Mouse (Mus musculus) heart, embryonic 16.5 days (tissue): ENCODE measurements at regions not wholly inside any gene's neighbourhood (a gene's known extent, or its start where the extent isn't known, plus 50 kb on each side); places are given as distances from the start of the nearest gene placed in this dataset.

Experiments
- ATAC-seq: fragments of 200-750 bp; cut with Nextera tagmentation; replicated peaks from 2 replicates; pipeline ENCODE4 v1.8.0; 2017; ENCODE audit warnings: moderate number of reproducible peaks; ENCODE audit not compliant: insufficient read depth, low FRiP score; ENCODE audit errors: extremely low read depth
- H3K27ac ChIP-seq: fragments of 300-500 bp; sonication (generic); 2 replicates; pipeline ENCODE4 v1.5.1; 2014; ENCODE audit warnings: mild to moderate bottlenecking, low read length, control low read depth, moderate library complexity
- H3K27me3 ChIP-seq: fragments of 300-500 bp; sonication (generic); 2 replicates; pipeline ENCODE4 v1.6.1; 2014; ENCODE audit warnings: low read length, mixed read lengths; ENCODE audit not compliant: control insufficient read depth, insufficient read depth
- H3K36me3 ChIP-seq: fragments of 300-500 bp; sonication (generic); 2 replicates; pipeline ENCODE4 v1.6.1; 2014; ENCODE audit not compliant: control insufficient read depth, insufficient read depth
- H3K4me1 ChIP-seq: fragments of 300-500 bp; sonication (generic); 2 replicates; pipeline ENCODE4 v1.6.1; 2014; ENCODE audit warnings: low read length, mixed read lengths; ENCODE audit not compliant: control insufficient read depth, insufficient read depth
- H3K4me2 ChIP-seq: fragments of 300-500 bp; sonication (generic); 2 replicates; pipeline ENCODE4 v1.6.1; 2014; ENCODE audit warnings: low read depth, mild to moderate bottlenecking, control low read depth, low read length
- H3K4me3 ChIP-seq: fragments of 300-500 bp; sonication (generic); 2 replicates; pipeline ENCODE4 v1.5.1; 2014; ENCODE audit warnings: mild to moderate bottlenecking, control low read depth, low read length
- H3K9ac ChIP-seq: fragments of 300-500 bp; sonication (generic); 2 replicates; pipeline ENCODE4 v1.6.1; 2014; ENCODE audit warnings: low read length, control low read depth
- H3K9me3 ChIP-seq: fragments of 300-500 bp; sonication (generic); replicated peaks from 2 replicates; pipeline ENCODE4 v1.6.1; 2016; ENCODE audit warnings: low read length; ENCODE audit not compliant: control insufficient read depth
- WGBS: fragments of 180-500 bp; shearing (Covaris S2); extraction: QIAGEN DNeasy Blood & Tissue Kit; methylation state at CpG from one replicate; pipeline ENCODE4 v1.1.7; 2014; 5-methylcytosine and 5-hydroxymethylcytosine counted together

GRCm38 (mm10) chr10:118753061-118753775, 116.8 kb downstream of the Dyrk2 start:
- no peak overlapping the region for H3K27ac ChIP-seq

GRCm38 (mm10) chr10:118754791-118755190, 115.2 kb downstream of the Dyrk2 start:
- Histone ChIP-seq H3K9me3 (no peaks in the 10 kb centered on the region), H3K27ac (no peak overlapping the region), H3K4me2 (no peak overlapping the region), H3K4me1 (no peaks in the 10 kb centered on the region), H3K9ac (no peak overlapping the region), H3K36me3 (no peaks in the 10 kb centered on the region), H3K27me3 (no peaks in the 10 kb centered on the region), H3K4me3 (no peak overlapping the region)
- ATAC-seq = no peak
- WGBS = 93% methylated on average over 13 of the region's 13 CpGs

More at GRCm38 (mm10) chr10:118753061-118753775, 116.8 kb downstream of the Dyrk2 start:
- Histone ChIP-seq H3K27me3 (no peaks in the 10 kb centered on the region), H3K4me2 (no peak overlapping the region), H3K9me3 (no peaks in the 10 kb centered on the region), H3K9ac (no peak overlapping the region), H3K36me3 (no peaks in the 10 kb centered on the region), H3K4me1 (0 out of 2 replicates have a peak, but pooled peaks cover 1% of the 10 kb centered on the region), H3K4me3 (no peak overlapping the region)
- WGBS = 69% methylated on average over 5 of the region's 5 CpGs
- no peak for ATAC-seq

GRCm38 (mm10) chr10:118758825-118759471, 111.1 kb downstream of the Dyrk2 start:
- ATAC-seq = peak; percentile 55
- Histone ChIP-seq H3K27me3 (no peaks in the 10 kb centered on the region), H3K4me3 (no peak overlapping the region), H3K9ac (no peak overlapping the region), H3K36me3 (no peaks in the 10 kb centered on the region), H3K4me1 (peaks cover 4% of the 10 kb centered on the region), H3K9me3 (no peaks in the 10 kb centered on the region), H3K4me2 (no peak overlapping the region), H3K27ac (no peak overlapping the region)
- 76% methylated on average over 18 of the region's 18 CpGs for WGBS

DNA sequence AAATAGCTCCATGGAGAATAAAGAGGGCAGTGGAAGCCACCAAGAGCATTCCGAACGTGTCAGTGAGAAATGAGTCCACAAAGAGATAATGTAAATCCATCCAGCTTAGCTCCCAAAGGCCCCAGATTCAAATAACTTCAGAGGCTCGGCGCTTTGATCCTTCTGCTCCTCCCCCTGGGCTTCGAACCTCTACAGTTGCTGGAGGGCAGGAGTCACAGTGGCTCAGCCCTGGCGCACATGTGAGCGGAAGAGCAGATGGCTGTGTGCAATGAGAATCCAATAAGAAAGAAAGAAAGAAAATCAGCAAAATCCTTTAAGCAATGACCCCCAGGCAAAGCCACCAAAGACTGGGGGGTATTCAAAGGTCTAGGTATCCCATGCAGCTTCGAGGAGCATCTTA, 109.6 kb downstream of the Dyrk2 start:
- H3K36me3 ChIP-seq = no peaks in the 10 kb centered on the region
- no peak overlapping the region for H3K4me2 ChIP-seq
- no peak overlapping the region for H3K27ac ChIP-seq
- peaks cover 8% of the 10 kb centered on the region for H3K4me1 ChIP-seq
- H3K9ac ChIP-seq = no peak overlapping the region
- 78% methylated on average over 8 of the region's 8 CpGs for WGBS
- H3K27me3 ChIP-seq = no peaks in the 10 kb centered on the region
- H3K4me3 ChIP-seq = no peak overlapping the region
- H3K9me3 ChIP-seq = no peaks in the 10 kb centered on the region
- ATAC-seq = no peak

DNA sequence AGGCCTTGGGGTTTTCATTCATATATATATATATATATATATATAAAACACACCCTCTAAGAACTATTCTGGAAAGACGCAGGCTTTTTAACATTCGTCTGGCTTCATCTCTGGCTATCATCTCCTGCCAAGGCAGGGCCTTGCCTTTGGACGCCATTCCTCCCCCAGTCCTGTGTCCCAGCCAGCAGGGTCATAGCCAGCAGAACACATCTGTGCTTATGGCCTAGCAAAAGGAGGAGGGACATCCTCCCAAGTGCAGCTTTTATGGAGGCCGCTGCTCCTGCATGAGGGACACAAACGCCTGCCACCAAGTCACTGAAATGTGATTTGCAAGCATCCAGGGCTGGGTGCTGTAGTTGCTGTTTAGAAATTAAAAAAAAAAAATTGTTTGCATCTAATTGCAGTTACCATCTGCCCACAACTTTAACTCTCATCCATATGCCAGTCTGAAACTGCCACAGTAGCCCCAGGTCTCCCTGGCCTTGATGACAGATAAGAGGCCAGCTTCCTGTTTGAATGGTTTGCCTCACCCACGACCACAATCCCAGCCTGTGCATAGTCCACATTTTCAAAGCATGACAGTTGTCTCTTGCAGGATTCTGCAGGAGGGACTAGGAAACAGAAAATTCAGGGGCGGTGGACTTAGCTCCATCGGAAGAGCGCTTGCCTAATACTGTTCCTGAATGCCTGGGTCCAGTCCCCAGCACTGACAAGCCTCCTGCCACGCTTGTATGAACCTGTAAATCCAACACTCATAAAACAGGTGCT, 108.7 kb downstream of the Dyrk2 start:
- H3K4me1 ChIP-seq = peaks cover 16% of the 10 kb centered on the region
- no peaks in the 10 kb centered on the region for H3K27me3 ChIP-seq
- no peak overlapping the region for H3K27ac ChIP-seq
- 57% methylated on average over 10 of the region's 10 CpGs for WGBS
- H3K9me3 ChIP-seq = no peaks in the 10 kb centered on the region
- H3K9ac ChIP-seq = no peak overlapping the region
- H3K4me3 ChIP-seq = no peak overlapping the region
- ATAC-seq = 0 out of 2 replicates have a peak, but pooled peaks have one; percentile 15
- H3K36me3 ChIP-seq = no peaks in the 10 kb centered on the region
- no peak overlapping the region for H3K4me2 ChIP-seq

- no peak for ATAC-seq
- H3K27ac ChIP-seq = no peak overlapping the region
These were observed 105.0 kb downstream of the Dyrk2 start for GRCm38 (mm10) chr10:118765051-118765450.

DNA sequence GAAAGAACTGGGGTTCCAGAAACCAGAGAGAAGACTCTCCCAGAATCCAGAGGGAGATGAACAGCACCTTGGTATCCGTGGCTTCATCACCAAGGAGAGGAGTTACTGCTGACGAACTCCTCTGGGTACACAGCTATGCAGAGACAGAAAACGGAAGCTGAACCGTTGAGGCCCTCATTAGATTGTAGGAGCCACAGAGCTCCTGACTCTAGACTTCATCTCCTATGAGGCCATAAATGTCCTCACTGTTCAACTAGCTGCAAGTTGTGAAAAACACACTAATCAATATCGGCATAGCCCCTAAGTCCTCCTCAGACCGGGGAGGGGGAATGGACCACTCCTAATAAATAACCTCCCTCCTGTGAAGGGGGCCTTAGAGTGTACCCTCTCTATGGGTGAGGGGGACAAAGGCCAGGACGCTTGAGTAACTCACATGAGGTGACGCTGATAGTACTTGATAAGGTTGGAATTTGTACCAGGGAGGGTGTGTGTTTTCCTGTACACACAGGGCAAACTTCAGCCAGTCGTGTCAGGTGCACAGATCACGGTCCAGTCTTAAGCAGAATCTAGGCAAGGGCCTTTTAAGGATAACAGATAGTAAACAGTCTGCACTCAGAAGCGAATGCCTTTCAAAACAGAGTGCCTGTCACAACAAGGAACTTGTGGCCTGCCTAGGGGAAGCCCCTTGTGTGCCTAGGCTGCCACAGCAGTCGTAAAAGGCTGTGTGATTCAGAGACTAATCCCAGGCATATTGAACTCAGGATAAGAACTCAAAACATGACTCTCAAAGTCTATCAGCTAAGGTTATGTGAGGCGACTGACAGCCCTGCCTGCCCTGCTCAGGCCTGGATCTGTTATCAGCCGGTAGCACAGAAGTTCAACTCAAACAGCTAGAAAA, 104.2 kb downstream of the Dyrk2 start:
- H3K4me2 ChIP-seq = no peak overlapping the region
- no peaks in the 10 kb centered on the region for H3K36me3 ChIP-seq
- H3K27ac ChIP-seq = peak overlapping the region; percentile 47; the same call in 1 of the 2 replicates
- no peak for ATAC-seq
- H3K27me3 ChIP-seq = no peaks in the 10 kb centered on the region
- H3K4me1 ChIP-seq = peaks cover 21% of the 10 kb centered on the region
- no peaks in the 10 kb centered on the region for H3K9me3 ChIP-seq
- no peak overlapping the region for H3K4me3 ChIP-seq
- 34% methylated on average over 14 of the region's 14 CpGs for WGBS
- peak overlapping the region; percentile 13 for H3K9ac ChIP-seq

More at GRCm38 (mm10) chr10:118765051-118765450, 105.0 kb downstream of the Dyrk2 start:
- Histone ChIP-seq H3K4me2 (no peak overlapping the region), H3K36me3 (no peaks in the 10 kb centered on the region), H3K4me3 (no peak overlapping the region), H3K27me3 (no peaks in the 10 kb centered on the region), H3K9me3 (no peaks in the 10 kb centered on the region), H3K4me1 (peaks cover 21% of the 10 kb centered on the region), H3K9ac (no peak overlapping the region)
- 79% methylated on average over 9 of the region's 9 CpGs for WGBS

DNA sequence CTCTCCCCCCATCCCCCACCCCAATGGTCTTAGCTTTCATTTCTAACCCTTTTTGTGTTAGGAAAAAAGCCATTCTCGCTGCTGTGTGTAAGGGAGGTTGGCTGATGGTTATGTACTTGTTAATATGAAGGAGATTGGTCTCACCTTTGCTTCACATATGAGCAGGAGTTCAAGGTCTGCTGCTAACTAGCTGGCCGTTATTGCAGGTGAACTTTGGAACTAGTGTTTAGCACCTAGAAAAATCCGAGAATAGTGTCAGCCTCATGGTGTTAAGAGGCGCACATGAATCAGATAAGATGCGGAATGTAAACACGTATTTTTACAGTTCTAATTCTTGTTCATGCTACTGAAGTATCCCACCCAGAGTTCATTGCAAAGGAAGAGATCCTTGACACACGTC, 103.2 kb downstream of the Dyrk2 start:
- Histone ChIP-seq H3K36me3 (no peaks in the 10 kb centered on the region), H3K27me3 (no peaks in the 10 kb centered on the region), H3K4me1 (peaks cover 17% of the 10 kb centered on the region), H3K4me2 (no peak overlapping the region), H3K4me3 (no peak overlapping the region), H3K9me3 (no peaks in the 10 kb centered on the region), H3K9ac (no peak overlapping the region), H3K27ac (no peak overlapping the region)
- 64% methylated on average over 7 of the region's 7 CpGs for WGBS
- no peak for ATAC-seq
